Mouse (Mus musculus) cerebellum, adult 2 months (tissue): ENCODE results near the gene Palld. TPM values are rescaled to one million over a fixed set of nuclear protein-coding genes. Genes with fewer than 3 reads are reported as not detected.

Experiments used
- DNase-seq, 2 experiments: peaks; one replicate each; pipeline ENCODE4 v3.0.0; 2021
- H3K27ac ChIP-seq: fragments of 200-500 bp; 2 replicates; pipeline ENCODE4 v1.5.1; 2012; ENCODE audit warnings: low read length, control low read depth, inconsistent platforms; ENCODE audit not compliant: insufficient read depth
- H3K27me3 ChIP-seq: fragments of 200-500 bp; 2 replicates; pipeline ENCODE4 v1.6.1; 2012; ENCODE audit warnings: inconsistent platforms, mild to moderate bottlenecking, low read length, moderate library complexity; ENCODE audit not compliant: control insufficient read depth, insufficient read depth
- H3K4me1 ChIP-seq: fragments of 200-500 bp; 2 replicates; pipeline ENCODE4 v1.6.1; 2011; ENCODE audit warnings: low read length; ENCODE audit not compliant: control insufficient read depth, insufficient read depth
- H3K4me3 ChIP-seq: fragments of 200-500 bp; replicated peaks from 2 replicates; pipeline ENCODE3; 2011; ENCODE audit warnings: mild to moderate bottlenecking, low read depth, low read length, control low read depth; ENCODE audit not compliant: insufficient read depth
- CTCF ChIP-seq: fragments of 200-500 bp; IDR thresholded peaks from 2 replicates; pipeline ENCODE4 v1.5.1; 2011; ENCODE audit warnings: low read depth, mild to moderate bottlenecking, control low read depth, low read length, moderate library complexity, borderline replicate concordance; ENCODE audit not compliant: insufficient read depth
- POLR2A ChIP-seq: fragments of 200-500 bp; IDR thresholded peaks from 2 replicates; pipeline ENCODE4 v1.6.1; 2011; ENCODE audit warnings: low read length, control low read depth, borderline replicate concordance; ENCODE audit not compliant: insufficient read depth
- WGBS: fragments of 180-500 bp; shearing (Covaris S2); methylation state at CpG from one replicate; pipeline ENCODE4 v1.1.7; 2018; 5-methylcytosine and 5-hydroxymethylcytosine counted together
- polyA plus RNA-seq: library from polyadenylated mRNA; depleted of rRNA; stranded (reverse); fragments of >200 nt; gene quantifications from 2 replicates; pipeline ENCODE4 v1.2.3, GENCODE M21; 2012

Palld gene
- polyA plus RNA-seq, 1 experiment: 5.5 TPM

DNA sequence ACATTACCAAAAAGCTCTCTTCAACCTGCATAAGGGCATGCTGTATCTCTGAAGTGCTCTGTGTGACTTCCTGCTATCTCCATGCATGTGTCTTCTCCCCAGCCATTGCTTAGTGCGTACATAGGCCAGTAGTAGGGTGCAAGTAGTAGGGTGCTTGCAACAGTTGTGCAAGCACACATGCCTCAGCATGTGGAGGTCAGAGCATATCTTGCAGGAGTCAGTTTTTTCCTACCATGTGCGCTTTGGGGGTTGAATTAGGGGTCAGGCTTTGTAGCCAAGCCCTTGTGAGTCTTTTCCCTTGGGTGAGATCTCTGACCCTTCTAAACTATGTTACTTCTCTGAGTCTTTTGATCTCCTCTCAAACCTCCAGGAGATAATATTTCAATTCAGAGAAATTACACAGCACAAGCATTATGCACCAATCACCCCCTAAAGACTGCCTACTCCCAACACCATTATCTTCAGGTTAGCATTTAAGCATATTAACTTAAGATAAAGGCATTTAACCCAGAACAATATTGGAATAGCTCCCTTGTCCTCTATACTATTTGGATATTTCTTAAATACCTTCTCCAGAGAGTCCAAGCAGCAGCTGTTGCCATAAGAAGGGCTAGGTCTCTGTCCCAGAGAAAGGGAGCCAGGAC lies 16.8 kb upstream of the Palld start:
- TF ChIP-seq CTCF (no peak), POLR2A (no peak)
- no peaks in the 10 kb centered on the region for H3K4me1 ChIP-seq
- H3K4me3 ChIP-seq: no peak overlapping the region
- H3K27ac ChIP-seq: no peak overlapping the region
- H3K27me3 ChIP-seq: no peaks in the 10 kb centered on the region
- DNase-seq: no peak
- 95% methylated on average over 2 of the region's 2 CpGs for WGBS

DNA sequence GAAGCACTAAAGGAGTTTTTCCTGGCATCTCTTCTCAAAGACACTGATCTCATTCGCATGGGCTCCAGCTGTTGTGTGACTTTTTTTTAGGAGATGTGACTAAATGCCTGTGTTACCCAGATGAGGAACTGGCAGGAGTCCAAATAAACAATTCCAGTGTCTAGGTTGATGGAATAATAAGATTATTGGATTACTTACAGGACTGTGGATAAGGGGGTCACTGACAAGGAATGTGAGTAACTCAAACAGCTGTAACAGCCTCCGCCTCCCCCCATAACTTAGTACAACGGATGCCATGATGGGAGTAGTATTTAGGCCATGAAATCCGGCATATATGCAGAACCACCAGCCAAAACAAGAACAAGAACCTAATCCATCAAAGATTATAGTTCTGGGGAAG lies 14.8 kb upstream of the Palld start:
- no peak for DNase-seq
- H3K4me3 ChIP-seq: no peak overlapping the region
- no peaks in the 10 kb centered on the region for H3K27me3 ChIP-seq
- H3K27ac ChIP-seq: no peak overlapping the region
- H3K4me1 ChIP-seq: no peaks in the 10 kb centered on the region
- TF ChIP-seq POLR2A (no peak), CTCF (no peak)
- 76% methylated on average over 4 of the region's 4 CpGs for WGBS

DNA sequence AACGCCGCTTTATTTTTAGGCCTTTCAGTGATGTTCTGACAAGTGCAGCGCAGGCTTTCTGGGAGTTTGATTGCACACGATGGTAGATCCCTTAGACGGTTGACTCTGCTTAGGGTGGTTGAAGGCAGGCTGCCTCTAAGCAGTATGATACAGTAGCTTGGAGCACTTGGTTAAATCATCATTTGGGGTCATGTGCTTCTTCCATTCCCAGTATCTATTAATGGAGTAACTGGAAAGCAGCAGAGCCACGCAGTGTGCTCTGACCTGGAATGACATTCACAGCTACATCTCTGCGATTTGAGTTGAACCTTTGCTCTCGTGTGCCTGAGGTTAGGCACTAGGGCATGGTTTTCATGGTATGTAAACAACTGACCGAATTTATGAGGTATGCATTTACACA lies 11.5 kb upstream of the Palld start:
- Histone ChIP-seq H3K27ac (no peak overlapping the region), H3K4me3 (no peak overlapping the region), H3K4me1 (no peaks in the 10 kb centered on the region), H3K27me3 (no peaks in the 10 kb centered on the region)
- TF ChIP-seq CTCF: no peak
- no peak for TF ChIP-seq POLR2A
- WGBS: 89% methylated on average over 9 of the region's 9 CpGs
- DNase-seq: no peak

DNA sequence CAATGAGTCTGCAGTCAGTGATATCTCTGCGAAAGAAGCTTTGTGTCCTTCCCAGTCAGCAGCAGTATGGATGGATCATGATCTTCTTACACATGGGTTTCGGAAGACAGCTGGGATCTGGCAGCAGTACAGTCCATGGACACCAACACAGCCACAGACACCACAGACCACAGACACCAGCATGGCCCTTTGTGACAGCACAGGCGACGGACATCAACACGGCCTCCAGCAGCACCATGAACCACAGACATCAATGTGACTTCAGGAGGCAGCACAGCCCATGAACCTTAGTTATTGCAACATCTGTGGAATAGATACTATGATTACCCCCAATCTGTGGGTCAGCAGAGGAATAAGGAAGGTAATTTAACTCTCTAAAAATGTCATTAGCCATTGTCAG lies 10.3 kb upstream of the Palld start:
- no peak for DNase-seq
- Histone ChIP-seq H3K4me1 (no peaks in the 10 kb centered on the region), H3K27me3 (no peaks in the 10 kb centered on the region; the same call in 1 of the 2 replicates), H3K27ac (no peak overlapping the region), H3K4me3 (no peak overlapping the region)
- WGBS: 88% methylated on average over 5 of the region's 5 CpGs
- TF ChIP-seq POLR2A: no peak

DNA sequence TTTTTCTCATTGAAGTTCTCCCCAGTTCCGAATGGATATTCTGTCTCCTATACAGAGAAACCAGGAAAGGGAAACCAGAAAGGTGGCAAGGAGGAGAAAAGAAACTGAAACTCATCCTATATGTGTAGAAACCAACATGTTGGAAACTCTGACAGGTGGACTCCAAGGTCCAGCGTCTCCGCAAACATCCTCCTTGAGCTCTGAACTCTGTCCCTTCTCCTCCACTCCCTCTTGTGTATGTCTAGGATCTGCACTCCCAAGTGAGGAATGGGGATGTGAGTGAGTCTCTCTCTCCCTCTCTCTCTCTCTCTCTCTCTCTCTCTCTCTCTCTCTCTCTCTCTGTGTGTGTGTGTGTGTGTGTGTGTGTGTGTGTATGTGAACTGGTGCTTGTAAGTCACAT lies 6.8 kb upstream of the Palld start:
- DNase-seq: no peak
- no peak for TF ChIP-seq CTCF
- no peak overlapping the region for H3K4me3 ChIP-seq
- 88% methylated on average over 3 of the region's 3 CpGs for WGBS
- no peaks in the 10 kb centered on the region for H3K4me1 ChIP-seq
- no peaks in the 10 kb centered on the region; the same call in 1 of the 2 replicates for H3K27me3 ChIP-seq
- H3K27ac ChIP-seq: no peak overlapping the region

DNA sequence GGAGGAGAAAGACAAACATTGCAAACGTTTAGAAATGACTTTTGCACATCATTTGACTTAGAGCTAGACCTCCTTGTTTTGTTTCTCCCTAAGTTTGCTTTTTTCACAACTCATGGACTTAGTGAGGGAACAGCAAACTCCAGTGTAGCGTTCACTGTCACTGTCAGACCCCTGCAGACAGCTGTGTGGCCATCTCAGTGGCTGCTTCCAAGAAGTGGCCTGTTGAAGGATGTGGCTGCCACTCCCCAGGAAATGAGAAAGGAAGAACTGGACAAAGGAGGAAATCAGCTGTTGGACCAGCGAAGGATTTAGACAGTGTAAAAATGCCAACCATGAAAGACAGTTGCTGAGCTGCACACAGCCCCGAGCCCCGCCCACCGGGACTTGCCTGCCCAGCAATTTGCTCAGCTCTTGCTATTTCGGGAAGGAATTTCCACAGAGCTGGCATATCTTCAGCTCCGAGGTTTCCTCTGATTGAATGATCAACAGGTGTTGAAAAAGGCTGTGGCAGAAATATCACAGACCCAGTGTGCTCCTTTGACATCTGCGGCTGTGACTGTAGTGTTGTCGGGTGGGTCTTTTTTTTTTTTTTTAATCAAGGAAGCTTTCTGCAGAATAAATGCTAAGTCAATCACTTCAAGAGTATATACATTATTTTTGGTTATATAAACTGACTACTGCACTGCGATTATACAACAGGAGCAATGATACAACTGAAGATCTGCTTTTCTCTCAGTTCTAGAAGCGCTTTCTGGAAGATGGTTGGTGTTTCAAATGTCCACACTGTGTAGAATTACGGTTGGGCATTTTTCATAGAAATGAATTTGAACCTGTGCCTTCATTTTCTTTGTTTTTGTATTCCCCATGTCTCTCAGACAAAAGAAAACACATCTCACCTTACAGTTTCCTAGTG lies 6.1 kb upstream of the Palld start:
- Histone ChIP-seq H3K4me3 (no peak overlapping the region), H3K4me1 (no peaks in the 10 kb centered on the region), H3K27me3 (no peaks in the 10 kb centered on the region; the same call in 1 of the 2 replicates), H3K27ac (no peak overlapping the region)
- WGBS: 38% methylated on average over 13 of the region's 13 CpGs
- TF ChIP-seq CTCF (no peak), POLR2A (no peak)
- DNase-seq: no peak

DNA sequence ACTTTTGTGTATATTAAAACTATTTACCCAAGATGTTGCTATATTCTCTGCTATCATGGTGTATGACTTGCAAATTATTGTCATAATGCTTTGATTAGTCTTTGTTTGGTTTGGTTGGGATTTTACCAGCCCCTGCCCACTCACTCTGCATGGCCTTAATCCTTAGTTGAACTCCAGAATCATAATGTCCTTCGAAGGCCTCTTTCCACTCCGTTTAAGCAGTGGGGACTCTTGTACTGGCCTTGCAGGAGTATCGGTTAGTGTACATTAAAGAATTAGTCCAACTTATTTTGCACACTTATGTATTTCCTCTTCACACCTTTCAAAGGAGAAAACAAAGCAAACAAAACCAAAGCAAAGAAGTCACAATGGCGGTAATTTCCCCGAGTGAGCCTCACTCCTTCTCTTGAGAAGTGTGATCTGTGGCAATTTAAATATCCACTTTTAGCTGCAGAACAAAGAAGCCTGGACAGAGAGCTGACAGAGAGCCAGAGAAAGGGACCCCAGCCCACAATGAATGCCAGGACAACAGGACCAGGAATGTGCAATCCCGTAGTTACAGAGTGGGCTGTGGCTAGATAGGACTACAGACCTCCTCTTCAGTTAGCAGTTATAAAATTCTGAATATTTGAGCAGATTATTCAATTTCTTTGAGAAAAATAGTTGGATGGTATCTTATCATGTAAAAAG lies 1.3 kb downstream of the Palld start:
- H3K27ac ChIP-seq: no peak overlapping the region
- 29% methylated on average over 6 of the region's 6 CpGs for WGBS

More for the DNA sequence above, 1.3 kb downstream of the Palld start:
- no peak for DNase-seq
- Histone ChIP-seq H3K4me1 (no peaks in the 10 kb centered on the region), H3K4me3 (no peak overlapping the region), H3K27me3 (no peaks in the 10 kb centered on the region)
- no peak for TF ChIP-seq CTCF
- TF ChIP-seq POLR2A: no peak
